Mouse (Mus musculus) embryonic facial prominence, embryonic 12.5 days (tissue): ENCODE data around the gene Nr2f2. TPM values are rescaled to one million over a fixed set of nuclear protein-coding genes. Genes with fewer than 3 reads are reported as not detected.

Experiments
- ATAC-seq: fragments of 200-750 bp; cut with Nextera tagmentation; 2 replicates; pipeline ENCODE4 v1.8.0; 2017; ENCODE audit not compliant: insufficient number of reproducible peaks, insufficient read depth, low FRiP score, low TSS enrichment
- H3K27ac ChIP-seq: fragments of 300-500 bp; sonication (generic); 2 replicates; pipeline ENCODE4 v1.5.1; 2016; ENCODE audit warnings: mild to moderate bottlenecking
- H3K27me3 ChIP-seq: fragments of 300-500 bp; sonication (generic); 2 replicates; pipeline ENCODE4 v1.6.1; 2016; ENCODE audit warnings: mild to moderate bottlenecking, moderate library complexity
- H3K36me3 ChIP-seq: fragments of 300-500 bp; sonication (generic); 2 replicates; pipeline ENCODE4 v1.6.1; 2016; ENCODE audit warnings: mild to moderate bottlenecking
- H3K4me1 ChIP-seq: fragments of 300-500 bp; sonication (generic); 2 replicates; pipeline ENCODE4 v1.6.1; 2016
- H3K4me2 ChIP-seq: fragments of 300-500 bp; sonication (generic); replicated peaks from 2 replicates; pipeline ENCODE4 v1.6.1; 2016; ENCODE audit warnings: mild to moderate bottlenecking, moderate library complexity
- H3K4me3 ChIP-seq: fragments of 300-500 bp; sonication (generic); 2 replicates; pipeline ENCODE4 v1.5.1; 2016; ENCODE audit warnings: mild to moderate bottlenecking
- H3K9ac ChIP-seq: fragments of 300-500 bp; sonication (generic); 2 replicates; pipeline ENCODE4 v1.6.1; 2016; ENCODE audit warnings: mild to moderate bottlenecking, moderate library complexity
- H3K9me3 ChIP-seq: fragments of 300-500 bp; sonication (generic); 2 replicates; pipeline ENCODE4 v1.6.1; 2016; ENCODE audit warnings: mild to moderate bottlenecking, moderate library complexity
- WGBS: fragments of 180-500 bp; shearing (Covaris S2); methylation state at CpG from one replicate; pipeline ENCODE4 v1.1.7; 2016; 5-methylcytosine and 5-hydroxymethylcytosine counted together
- polyA plus RNA-seq: library from polyadenylated mRNA; unstranded; fragments of >200 nt; fragmentation: Nextera tagmentation; extraction: Ambion mirVana; gene quantifications from 2 replicates; pipeline ENCODE4 v1.2.1, GENCODE M21; 2016

The Nr2f2 gene
- polyA plus RNA-seq, 1 experiment from 2014 or later = 99.0 TPM

DNA sequence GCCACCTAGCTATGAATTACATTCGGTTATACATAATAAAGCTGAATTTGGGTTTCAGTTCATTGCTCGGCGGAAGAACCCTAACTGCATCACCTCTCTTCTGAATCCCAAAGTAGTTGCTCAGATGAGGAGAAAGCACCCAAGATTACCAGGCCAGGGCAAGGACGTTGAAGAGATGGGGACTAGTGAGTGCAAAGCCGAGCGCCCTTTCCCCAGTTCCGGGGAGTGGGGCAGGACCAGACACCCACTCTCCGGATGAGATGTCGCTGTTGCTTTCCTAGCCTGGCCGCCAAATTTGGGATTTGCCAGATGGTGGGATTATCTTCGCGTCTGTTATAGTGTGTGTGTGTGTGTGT, 36.4 kb downstream of the Nr2f2 start:
- H3K27ac ChIP-seq = peak overlapping the region; percentile 57; the same call in 1 of the 2 replicates
- H3K9ac ChIP-seq = no peak overlapping the region
- 4% methylated on average over 12 of the region's 12 CpGs for WGBS
- peaks cover 24% of the 10 kb centered on the region for H3K4me1 ChIP-seq
- H3K9me3 ChIP-seq = no peaks in the 10 kb centered on the region
- H3K36me3 ChIP-seq = no peaks in the 10 kb centered on the region
- no peak for ATAC-seq
- H3K27me3 ChIP-seq = peaks cover 70% of the 10 kb centered on the region
- H3K4me3 ChIP-seq = 0 out of 2 replicates have a peak overlapping the region, but pooled peaks have one; percentile 7
- peak overlapping the region; percentile 80; the same call in 1 of the 2 replicates for H3K4me2 ChIP-seq

DNA sequence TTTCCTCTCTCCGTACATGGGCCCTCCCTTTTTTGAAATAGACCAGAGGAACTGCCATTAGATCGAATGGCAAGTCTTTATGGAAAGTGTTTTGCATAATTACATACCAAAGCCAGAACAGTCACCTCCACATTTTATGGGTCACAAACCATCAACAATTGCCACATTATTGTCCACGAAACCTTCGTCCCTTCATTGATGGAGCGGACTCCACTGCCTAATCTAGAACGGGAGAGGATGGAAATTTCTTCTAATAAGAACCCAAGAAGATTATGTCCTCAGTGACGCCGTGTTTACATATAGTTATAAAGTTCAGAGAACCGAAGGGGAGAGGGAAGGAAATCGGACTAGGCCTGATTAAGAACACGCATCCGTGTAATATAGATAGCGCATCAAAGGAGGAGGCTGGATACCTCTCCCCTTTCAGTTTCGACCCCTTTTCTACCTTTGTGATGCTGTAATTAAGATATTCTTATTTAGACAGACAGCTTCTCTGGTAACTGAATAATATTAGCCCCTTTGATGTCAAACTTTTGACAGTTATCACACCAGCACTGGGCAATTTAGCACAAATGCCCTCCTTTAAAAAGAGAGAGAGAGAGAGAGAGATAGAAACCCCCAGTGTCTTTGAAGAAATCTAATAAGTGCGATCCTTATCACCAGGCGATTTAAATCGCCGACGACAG, 36.9 kb downstream of the Nr2f2 start:
- Histone ChIP-seq H3K4me3 (0 out of 2 replicates have a peak overlapping the region, but pooled peaks have one; percentile 7), H3K9ac (no peak overlapping the region), H3K4me1 (peaks cover 23% of the 10 kb centered on the region), H3K9me3 (no peaks in the 10 kb centered on the region), H3K36me3 (no peaks in the 10 kb centered on the region), H3K27me3 (peaks cover 69% of the 10 kb centered on the region), H3K27ac (no peak overlapping the region), H3K4me2 (0 out of 2 replicates have a peak overlapping the region, but pooled peaks have one; percentile 80)
- WGBS = 7% methylated on average over 19 of the region's 19 CpGs
- no peak for ATAC-seq

DNA sequence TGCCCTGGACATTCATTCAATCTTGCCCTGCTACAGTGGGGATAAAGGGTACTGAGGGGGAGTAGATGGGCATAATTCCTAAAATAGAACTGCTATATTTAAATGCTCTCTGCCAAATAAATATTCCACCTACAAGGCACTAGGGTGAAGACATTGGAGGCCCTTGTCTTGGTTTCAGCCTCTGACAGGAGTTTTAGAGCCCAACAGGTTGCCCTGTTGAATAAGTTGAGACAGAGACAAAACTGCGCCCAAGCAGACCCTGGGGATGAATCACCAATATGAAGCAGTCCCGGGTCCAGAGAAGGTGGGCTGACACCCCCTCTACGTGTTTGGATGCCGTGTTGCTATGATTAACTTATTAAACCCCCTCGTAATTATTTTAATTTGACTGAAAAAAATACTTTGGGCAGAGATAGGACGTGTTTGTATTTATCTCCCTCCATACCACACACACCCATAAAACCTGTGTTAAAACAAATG, 37.5 kb downstream of the Nr2f2 start:
- H3K4me2 ChIP-seq = no peak overlapping the region
- no peak for ATAC-seq
- H3K27ac ChIP-seq = no peak overlapping the region
- no peak overlapping the region for H3K4me3 ChIP-seq
- H3K36me3 ChIP-seq = no peaks in the 10 kb centered on the region
- H3K4me1 ChIP-seq = peaks cover 23% of the 10 kb centered on the region
- peaks cover 70% of the 10 kb centered on the region for H3K27me3 ChIP-seq
- H3K9ac ChIP-seq = no peak overlapping the region
- H3K9me3 ChIP-seq = no peaks in the 10 kb centered on the region
- WGBS = 12% methylated on average over 6 of the region's 6 CpGs

DNA sequence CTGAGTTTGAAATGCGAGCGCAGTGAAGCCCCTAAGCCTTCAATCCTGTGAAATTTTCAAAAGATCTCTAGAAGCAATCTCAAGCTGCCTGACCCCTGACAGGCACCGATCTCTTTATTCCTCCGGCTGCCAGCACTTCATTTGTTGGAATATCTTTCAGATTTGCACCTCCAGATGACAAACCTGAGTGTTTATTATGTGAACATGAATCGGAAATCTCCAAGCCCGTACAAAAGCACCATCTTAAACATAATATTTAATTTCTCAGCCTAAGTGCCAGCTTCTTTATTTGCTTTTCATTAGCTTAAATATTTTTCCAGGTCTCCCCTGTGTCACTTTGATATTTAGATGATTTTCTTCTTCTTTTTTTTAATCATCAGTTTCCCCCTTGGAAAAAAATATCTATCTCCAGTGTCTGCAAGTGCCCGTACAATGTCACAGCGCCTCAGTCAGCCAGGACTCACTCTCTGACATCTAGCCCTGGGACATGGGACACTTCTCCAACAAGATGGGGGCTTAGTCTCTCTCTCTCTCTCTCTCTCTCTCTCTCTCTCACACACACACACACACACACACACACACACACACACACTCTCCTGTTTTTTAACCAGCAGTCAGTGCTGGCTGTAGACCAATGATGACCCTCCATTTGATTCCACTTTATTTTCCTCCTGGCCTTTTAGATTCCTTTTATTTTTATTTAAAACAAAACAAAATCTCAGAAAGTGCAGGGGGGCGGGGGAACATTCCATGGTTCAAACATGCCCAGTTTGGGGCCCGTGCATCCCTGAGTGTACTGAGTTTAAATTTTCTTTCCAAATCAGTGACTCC, 38.1 kb downstream of the Nr2f2 start:
- H3K9me3 ChIP-seq = no peaks in the 10 kb centered on the region
- H3K4me2 ChIP-seq = no peak overlapping the region
- H3K4me1 ChIP-seq = peaks cover 24% of the 10 kb centered on the region
- WGBS = 8% methylated on average over 10 of the region's 10 CpGs
- H3K27me3 ChIP-seq = peaks cover 74% of the 10 kb centered on the region
- no peak overlapping the region for H3K9ac ChIP-seq
- ATAC-seq = no peak
- no peaks in the 10 kb centered on the region for H3K36me3 ChIP-seq
- no peak overlapping the region for H3K4me3 ChIP-seq
- no peak overlapping the region for H3K27ac ChIP-seq

DNA sequence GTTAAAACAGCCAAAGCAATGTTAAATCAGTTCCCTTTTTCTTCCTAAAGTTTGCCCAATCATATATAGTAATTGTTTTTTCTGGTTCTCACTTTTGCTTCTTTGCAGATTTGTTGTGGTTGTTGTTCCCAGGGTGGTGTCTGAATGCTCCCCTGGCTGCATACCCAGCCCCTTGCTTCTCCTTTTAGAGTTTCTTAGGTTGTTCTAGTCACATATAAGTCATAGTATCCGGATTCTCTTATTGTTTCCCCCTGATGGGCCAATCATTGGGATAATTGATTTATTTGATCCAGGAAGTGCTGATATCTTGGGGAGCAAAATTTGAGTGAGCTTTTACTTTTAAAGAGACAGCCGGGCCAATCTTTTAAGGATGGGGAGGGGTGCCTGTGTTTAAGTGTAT, 39.3 kb downstream of the Nr2f2 start:
- ATAC-seq = no peak

DNA sequence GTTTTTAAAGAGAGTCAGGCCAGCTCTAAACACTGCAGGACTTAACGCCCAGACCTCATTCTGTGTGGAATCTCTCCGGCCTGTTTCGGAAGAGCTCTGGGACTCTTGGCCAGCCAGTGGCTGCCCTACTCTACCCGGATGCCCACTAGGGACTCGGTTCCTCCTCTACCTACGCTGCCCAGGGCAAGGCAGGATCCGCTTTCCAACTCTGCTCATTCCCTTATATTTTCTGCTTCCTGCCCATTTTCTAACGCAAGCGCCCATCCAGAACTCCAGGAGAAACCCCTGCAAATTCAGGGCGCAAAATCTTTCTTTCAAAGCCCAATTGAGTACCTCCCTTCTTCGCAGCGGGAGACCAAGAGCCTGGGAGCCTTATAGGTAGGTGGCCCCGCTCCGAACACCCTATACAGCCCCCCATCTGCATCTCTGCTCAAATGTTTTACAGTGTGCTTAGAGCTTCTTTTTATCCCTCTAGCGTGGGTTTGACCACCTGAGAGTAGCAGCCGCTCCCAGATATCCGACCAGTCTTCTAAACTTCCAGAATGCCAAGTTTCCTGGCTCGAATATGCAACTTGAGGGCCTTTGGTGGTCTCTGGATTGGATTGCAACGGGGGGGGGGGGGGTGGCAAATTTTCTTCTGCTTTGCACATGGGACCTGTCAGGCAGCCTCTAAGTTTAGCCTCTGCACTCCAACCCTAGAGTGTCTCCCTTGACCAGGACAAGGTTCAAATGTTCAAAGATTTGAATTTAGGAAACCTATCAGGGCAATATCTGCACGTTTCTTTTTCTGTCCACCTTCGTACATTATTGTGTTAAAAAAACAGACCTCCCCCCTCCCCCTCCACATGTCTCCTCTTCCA, 40.1 kb downstream of the Nr2f2 start:
- H3K9me3 ChIP-seq = no peaks in the 10 kb centered on the region
- 3% methylated on average over 21 of the region's 21 CpGs for WGBS
- H3K27me3 ChIP-seq = peaks cover 75% of the 10 kb centered on the region
- H3K27ac ChIP-seq = no peak overlapping the region
- H3K36me3 ChIP-seq = no peaks in the 10 kb centered on the region
- ATAC-seq = no peak
- peaks cover 15% of the 10 kb centered on the region; the same call in 1 of the 2 replicates for H3K4me1 ChIP-seq
- no peak overlapping the region for H3K4me3 ChIP-seq
- H3K9ac ChIP-seq = no peak overlapping the region
- H3K4me2 ChIP-seq = peak overlapping the region; percentile 29; the same call in 1 of the 2 replicates

More for the DNA sequence above, 39.3 kb downstream of the Nr2f2 start:
- no peak overlapping the region for H3K4me2 ChIP-seq
- no peaks in the 10 kb centered on the region for H3K36me3 ChIP-seq
- H3K9ac ChIP-seq = no peak overlapping the region
- no peak overlapping the region for H3K27ac ChIP-seq
- H3K4me3 ChIP-seq = no peak overlapping the region
- H3K27me3 ChIP-seq = peaks cover 74% of the 10 kb centered on the region
- WGBS = 14% methylated on average over 2 of the region's 2 CpGs
- no peaks in the 10 kb centered on the region for H3K9me3 ChIP-seq
- peaks cover 20% of the 10 kb centered on the region for H3K4me1 ChIP-seq

DNA sequence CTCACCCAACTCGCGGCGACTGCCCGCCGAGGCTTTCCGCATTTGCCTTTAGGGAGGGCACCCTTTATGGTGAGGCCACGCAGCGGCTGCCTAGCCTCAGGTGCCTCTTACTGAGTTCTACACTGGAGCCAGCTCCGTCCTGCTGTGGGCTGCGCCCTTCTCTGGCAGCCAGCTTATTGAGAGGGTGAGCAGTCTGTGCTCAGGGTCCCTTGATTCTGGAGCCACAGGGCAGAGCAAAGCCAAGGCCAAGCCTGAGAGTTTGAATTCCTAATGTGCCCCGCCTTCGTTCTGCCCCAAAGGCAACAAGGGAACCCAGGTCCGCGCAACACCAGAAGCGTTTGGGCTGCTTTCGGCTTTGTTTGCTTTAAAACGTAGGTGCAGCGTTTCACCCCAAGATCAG, 41.2 kb downstream of the Nr2f2 start:
- Histone ChIP-seq H3K27me3 (peaks cover 69% of the 10 kb centered on the region), H3K27ac (no peak overlapping the region), H3K9me3 (no peaks in the 10 kb centered on the region), H3K36me3 (no peaks in the 10 kb centered on the region), H3K9ac (no peak overlapping the region), H3K4me3 (no peak overlapping the region), H3K4me1 (0 out of 2 replicates have a peak, but pooled peaks cover 6% of the 10 kb centered on the region), H3K4me2 (peak overlapping the region; percentile 29)
- under 1% methylated on average over 18 of the region's 18 CpGs for WGBS
- no peak for ATAC-seq

DNA sequence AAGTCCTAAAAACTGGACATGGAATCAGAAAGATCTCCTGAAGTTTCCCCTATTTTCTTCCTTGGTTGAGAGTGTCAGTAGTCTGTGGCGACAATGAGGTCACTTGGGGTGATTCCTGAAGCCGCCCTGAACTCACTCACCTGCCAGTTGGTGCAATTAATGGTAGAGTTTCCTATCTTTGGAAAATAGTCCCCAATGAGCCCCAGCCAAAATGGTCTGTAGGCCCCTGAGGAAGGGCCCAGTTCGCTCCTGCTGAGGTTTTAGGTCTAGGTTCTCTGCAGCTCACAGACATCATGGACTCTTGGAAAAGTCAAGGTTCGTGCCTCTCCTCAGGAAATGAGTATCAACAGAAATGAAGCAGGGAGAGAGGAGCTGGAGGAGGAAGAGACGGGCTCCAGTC, 42.0 kb downstream of the Nr2f2 start:
- Histone ChIP-seq H3K4me1 (0 out of 2 replicates have a peak, but pooled peaks cover 3% of the 10 kb centered on the region), H3K27me3 (peaks cover 61% of the 10 kb centered on the region), H3K27ac (no peak overlapping the region), H3K4me2 (no peak overlapping the region), H3K9me3 (no peaks in the 10 kb centered on the region), H3K36me3 (no peaks in the 10 kb centered on the region), H3K9ac (no peak overlapping the region), H3K4me3 (no peak overlapping the region)
- no peak for ATAC-seq
- 10% methylated on average over 5 of the region's 5 CpGs for WGBS

DNA sequence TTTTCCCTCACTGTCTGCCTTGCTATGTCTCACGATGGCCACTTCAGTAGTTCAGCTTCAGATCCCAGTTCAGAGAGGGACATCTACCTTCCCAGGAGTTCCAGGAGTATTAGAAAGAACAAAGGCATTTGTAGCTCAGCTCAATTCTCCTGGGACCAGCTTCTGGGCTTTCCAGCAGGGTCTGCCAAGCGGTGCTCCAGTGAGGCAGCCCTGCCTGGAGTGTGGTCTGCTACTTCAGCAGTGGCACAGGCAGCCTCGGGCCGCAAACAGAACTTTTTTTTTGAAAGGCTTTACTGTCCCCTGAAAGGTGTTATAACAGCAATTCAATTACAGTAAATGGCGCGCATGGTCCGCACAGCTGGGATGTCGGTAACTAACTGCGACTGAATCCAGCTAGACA, 42.5 kb downstream of the Nr2f2 start:
- no peak overlapping the region for H3K27ac ChIP-seq
- H3K4me1 ChIP-seq = 0 out of 2 replicates have a peak, but pooled peaks cover 3% of the 10 kb centered on the region
- no peaks in the 10 kb centered on the region for H3K9me3 ChIP-seq
- peaks cover 56% of the 10 kb centered on the region for H3K27me3 ChIP-seq
- ATAC-seq = no peak
- H3K4me2 ChIP-seq = no peak overlapping the region
- no peaks in the 10 kb centered on the region for H3K36me3 ChIP-seq
- no peak overlapping the region for H3K9ac ChIP-seq
- H3K4me3 ChIP-seq = no peak overlapping the region
- WGBS = 4% methylated on average over 9 of the region's 9 CpGs

DNA sequence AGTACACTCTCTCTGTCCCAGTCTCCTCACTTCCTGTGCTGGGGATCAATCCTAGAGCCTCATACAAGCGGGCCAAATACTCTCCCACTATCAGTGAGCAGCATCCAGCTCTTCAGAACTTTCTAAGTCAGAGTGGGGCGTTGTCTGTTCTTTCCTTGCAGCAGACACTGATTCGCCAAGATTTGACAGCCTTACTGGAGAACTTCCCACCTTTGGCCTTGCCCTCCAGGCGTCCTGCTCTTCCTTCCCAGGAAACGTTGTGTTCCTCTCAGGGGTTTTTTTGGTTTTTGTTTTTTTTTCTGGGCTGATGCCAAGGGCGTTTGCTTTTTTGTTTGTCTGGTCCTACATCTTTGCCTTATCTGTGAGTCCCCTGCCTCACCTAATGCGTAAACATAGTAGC, 60.8 kb downstream of the Nr2f2 start:
- H3K9me3 ChIP-seq = no peaks in the 10 kb centered on the region
- H3K4me3 ChIP-seq = no peak overlapping the region
- H3K27me3 ChIP-seq = no peaks in the 10 kb centered on the region
- no peaks in the 10 kb centered on the region for H3K4me1 ChIP-seq
- 42% methylated on average over 7 of the region's 7 CpGs for WGBS
- no peak overlapping the region for H3K9ac ChIP-seq
- no peak overlapping the region for H3K4me2 ChIP-seq
- no peak overlapping the region for H3K27ac ChIP-seq
- ATAC-seq = no peak
- no peaks in the 10 kb centered on the region for H3K36me3 ChIP-seq

DNA sequence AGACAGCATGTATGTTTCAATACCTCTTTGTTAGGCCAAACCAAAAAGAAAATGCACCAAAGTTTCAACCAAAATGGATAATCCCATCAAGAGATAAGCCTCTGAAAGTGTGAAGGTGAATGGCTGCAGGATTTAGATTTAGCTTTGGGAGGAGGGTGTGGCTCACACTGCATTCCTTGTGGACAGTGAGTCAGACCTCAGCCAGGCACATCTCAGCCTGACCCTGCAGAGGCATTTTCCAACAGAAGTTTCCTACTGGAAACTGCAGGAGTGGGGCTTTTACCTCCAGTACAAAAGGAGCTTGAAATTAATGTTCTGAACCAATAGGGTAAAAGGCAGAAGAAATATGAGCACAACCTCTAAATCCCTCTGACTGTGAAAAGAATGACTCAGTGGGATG, 62.1 kb downstream of the Nr2f2 start:
- H3K4me2 ChIP-seq = no peak overlapping the region
- H3K9ac ChIP-seq = no peak overlapping the region
- H3K27me3 ChIP-seq = no peaks in the 10 kb centered on the region
- H3K4me3 ChIP-seq = no peak overlapping the region
- no peak overlapping the region for H3K27ac ChIP-seq
- ATAC-seq = no peak
- H3K36me3 ChIP-seq = no peaks in the 10 kb centered on the region
- no peaks in the 10 kb centered on the region for H3K4me1 ChIP-seq
- no peaks in the 10 kb centered on the region for H3K9me3 ChIP-seq
